Comparison of ENCODE assay signal across 8 mouse cellular contexts in genomic region chr11:119084446-119085278, GRCm38 (mm10). TPM values are rescaled to one million over a fixed set of nuclear protein-coding genes. Genes with fewer than 3 reads are reported as not detected.
DNase-seq lines count a peak whose midpoint lies in the region; ATAC-seq and TF ChIP-seq lines count a peak whose summit lies in the region.

No protein-coding gene starts in this region.

- WGBS in heart, embryonic 14.5 days: 2% methylated on average over 18 of the region's 18 CpGs
- 4% methylated on average over 18 of the region's 18 CpGs for WGBS in lung, embryonic 16.5 days
- WGBS in small intestine, adult 2 months: 3% methylated on average over 18 of the region's 18 CpGs

- H3K36me3 ChIP-seq in heart, embryonic 14.5 days (ENCODE audit: control insufficient read depth, insufficient read depth, low read length): peaks cover 34% of the 10 kb centered on the region
- H3K36me3 ChIP-seq in lung, embryonic 16.5 days (ENCODE audit: control insufficient read depth, insufficient read depth, low read length): peaks cover 20% of the 10 kb centered on the region
- H3K36me3 ChIP-seq in small intestine, adult 2 months (ENCODE audit: control insufficient read depth, insufficient read depth, low read length): peaks cover 19% of the 10 kb centered on the region

- no peaks in the 10 kb centered on the region for H3K9me3 ChIP-seq in heart, embryonic 14.5 days (ENCODE audit: control insufficient read depth, low read length)
- H3K9me3 ChIP-seq in lung, embryonic 16.5 days (ENCODE audit: control insufficient read depth, low read length): no peaks in the 10 kb centered on the region

- peaks cover 2% of the 10 kb centered on the region; the same call in 1 of the 2 replicates for H3K4me1 ChIP-seq in cortical plate, adult 2 months (ENCODE audit: control insufficient read depth, insufficient read depth, low read length)
- H3K4me1 ChIP-seq in heart, embryonic 14.5 days (ENCODE audit: control insufficient read depth in 2 of 2, insufficient read depth in 2 of 2, low read length in 2 of 2): peaks cover 28 to 65% of the 10 kb centered on the region in 2 experiments
- H3K4me1 ChIP-seq in lung, embryonic 16.5 days (replicated peaks; ENCODE audit: control insufficient read depth, insufficient read depth, low read length): peaks cover 79% of the 10 kb centered on the region
- H3K4me1 ChIP-seq in small intestine, adult 2 months (ENCODE audit: control insufficient read depth, insufficient read depth, insufficient read length, low read length): peaks cover 32% of the 10 kb centered on the region

- TF ChIP-seq CTCF in cortical plate, adult 2 months (IDR thresholded peaks at IDR 0.05; ENCODE audit: extremely low read depth, insufficient read depth, low read length): no peak
- TF ChIP-seq CTCF in small intestine, adult 2 months (IDR thresholded peaks at IDR 0.05; ENCODE audit: extremely low read depth, insufficient read length, insufficient replicate concordance, low read depth, low read length): no peak

- TF ChIP-seq POLR2A in cortical plate, adult 2 months (IDR thresholded peaks at IDR 0.05; ENCODE audit: extremely low read depth, insufficient read depth, low read length): 0 out of 2 replicates have a peak, but pooled peaks have one; percentile 4
- no peak for TF ChIP-seq POLR2A in small intestine, adult 2 months (IDR thresholded peaks at IDR 0.05; ENCODE audit: low read depth, low read length)

- H3K27ac ChIP-seq in cortical plate, adult 2 months (ENCODE audit: insufficient read depth, low read length): peak overlapping the region; percentile 98
- H3K27ac ChIP-seq in heart, embryonic 14.5 days (replicated peaks in 1 of 2; ENCODE audit: control insufficient read depth in 1 of 2, insufficient read depth in 1 of 2, low read depth in 2 of 2, low read length in 2 of 2): peak overlapping the region; percentile 94 to 99
- peak overlapping the region; percentile 99 for H3K27ac ChIP-seq in lung, embryonic 16.5 days (ENCODE audit: low read length)
- H3K27ac ChIP-seq in small intestine, adult 2 months (ENCODE audit: insufficient read depth, low read depth, low read length): peak overlapping the region; percentile 83

- no peak for ATAC-seq in heart, embryonic 14.5 days (ENCODE audit: insufficient number of reproducible peaks, insufficient read depth, low FRiP score, low read depth)
- ATAC-seq in lung, embryonic 16.5 days (ENCODE audit: low read depth): no peak

- H3K4me3 ChIP-seq in cortical plate, adult 2 months (ENCODE audit: insufficient read depth, low read length): peak overlapping the region; percentile 99
- H3K4me3 ChIP-seq in heart, embryonic 14.5 days (ENCODE audit: control insufficient read depth in 1 of 2, insufficient read depth in 1 of 2, low read depth in 1 of 2, low read length in 2 of 2): peak overlapping the region; percentile 91 to 94
- H3K4me3 ChIP-seq in lung, embryonic 16.5 days (ENCODE audit: low read length): peak overlapping the region; percentile 95
- peak overlapping the region; percentile 86 for H3K4me3 ChIP-seq in small intestine, adult 2 months (ENCODE audit: low read depth, low read length)

- H3K9ac ChIP-seq in heart, embryonic 14.5 days (ENCODE audit: low read length): peak overlapping the region; percentile 97
- H3K9ac ChIP-seq in lung, embryonic 16.5 days (ENCODE audit: low read length): peak overlapping the region; percentile 96

- H3K4me2 ChIP-seq in heart, embryonic 14.5 days (ENCODE audit: low read length): peak overlapping the region; percentile 95
- peak overlapping the region; percentile 88 for H3K4me2 ChIP-seq in lung, embryonic 16.5 days (ENCODE audit: low read depth, low read length)

- peaks cover 23% of the 10 kb centered on the region for H3K27me3 ChIP-seq in heart, embryonic 14.5 days (ENCODE audit: control insufficient read depth, insufficient read depth, low read length)
- peaks cover 10% of the 10 kb centered on the region for H3K27me3 ChIP-seq in lung, embryonic 16.5 days (ENCODE audit: control insufficient read depth, insufficient read depth, low read depth, low read length)
- peaks cover 24% of the 10 kb centered on the region for H3K27me3 ChIP-seq in small intestine, adult 2 months (ENCODE audit: control insufficient read depth, insufficient read depth, low read length)

- peak; percentile 84 for DNase-seq in 416B (ENCODE audit: low read depth)
- peak; percentile 31 for DNase-seq in ES-CJ7 (ENCODE audit: low read depth, low spot score)
- peak; percentile 76 for DNase-seq in kidney, postnatal 10 days
- no peak for DNase-seq in ovary, postnatal 14 days (ENCODE audit: low spot score)

RNA-seq across cellular contexts. Expression of gene Cbx4, which starts 1.4 kb away (rescaled TPM):
- polyA plus RNA-seq in cortical plate, adult 2 months (2012; rRNA removed): 45.3 and 47.5 TPM in 2 replicates
- polyA plus RNA-seq in heart, embryonic 14.5 days (2014; fragmentation: Nextera tagmentation; extraction: Ambion mirVana): 6.5 and 9.2 TPM in 2 replicates
- 13.3 and 14.0 TPM in 2 replicates for polyA plus RNA-seq in lung, embryonic 16.5 days (2015; fragmentation: Nextera tagmentation; extraction: Ambion mirVana)
- 4.2 and 7.6 TPM in 2 replicates for polyA plus RNA-seq in small intestine, adult 2 months (2012; rRNA removed)

RNA-seq across cellular contexts. Expression of gene Cbx8, which starts 43.9 kb away (rescaled TPM):
- 6.0 and 7.4 TPM in 2 replicates for polyA plus RNA-seq in cortical plate, adult 2 months (2012; rRNA removed)
- 9.3 and 9.6 TPM in 2 replicates for polyA plus RNA-seq in heart, embryonic 14.5 days (2014; fragmentation: Nextera tagmentation; extraction: Ambion mirVana)
- polyA plus RNA-seq in lung, embryonic 16.5 days (2015; fragmentation: Nextera tagmentation; extraction: Ambion mirVana): 7.7 and 7.9 TPM in 2 replicates
- polyA plus RNA-seq in small intestine, adult 2 months (2012; rRNA removed): 4.4 and 4.7 TPM in 2 replicates
